Comparison of ENCODE assay signal across 10 mouse cellular contexts in the genomic region with DNA sequence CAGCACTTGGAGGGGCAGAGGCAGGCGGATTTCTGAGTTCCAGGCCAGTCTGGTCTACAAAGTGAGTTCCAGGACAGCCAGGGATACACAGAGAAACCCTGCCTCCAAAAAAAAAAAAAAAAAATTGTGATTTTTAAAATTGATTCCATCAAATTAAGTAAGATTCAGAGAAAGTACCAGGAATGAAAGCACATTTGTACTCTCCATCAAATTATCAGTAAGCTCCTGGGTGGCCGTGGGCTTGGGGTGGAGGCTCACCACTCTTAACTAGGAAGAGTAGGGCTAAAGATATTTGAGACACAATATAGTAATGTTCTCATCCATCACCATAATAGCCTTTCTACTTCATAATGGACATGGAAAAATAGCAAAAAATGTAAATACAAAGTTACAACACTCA. TPM values are rescaled to one million over a fixed set of nuclear protein-coding genes. Genes with fewer than 3 reads are reported as not detected.
DNase-seq lines count a peak whose midpoint lies in the region; ATAC-seq and TF ChIP-seq lines count a peak whose summit lies in the region.
"Had no signal": no experiment of that assay in that cellular context is flagged by ENCODE, and none has a peak within 500 bp of the region (broad histone marks: within the 10 kb centered on the region; RNA-seq: fewer than 3 reads in every experiment).

No protein-coding gene starts in this region.

- peaks cover 49% of the 10 kb centered on the region for H3K4me1 ChIP-seq in erythroblast, embryonic 14.5 days (ENCODE audit: control insufficient read depth)
- peaks cover 28% of the 10 kb centered on the region for H3K4me1 ChIP-seq in limb, embryonic 13.5 days
- peaks cover 24% of the 10 kb centered on the region for H3K4me1 ChIP-seq in limb, embryonic 10.5 days
- H3K4me1 ChIP-seq in forebrain, postnatal 0 days (ENCODE audit: insufficient read depth), result peaks cover 8% of the 10 kb centered on the region
- peaks cover 26% of the 10 kb centered on the region for H3K4me1 ChIP-seq in midbrain, embryonic 14.5 days (ENCODE audit: control insufficient read depth, insufficient read depth, low read length)

- DNase-seq in limb, embryonic 10.5 days (ENCODE audit: low spot score), result no peak
- no peak for DNase-seq in forebrain, postnatal 0 days
- DNase-seq in midbrain, embryonic 14.5 days, result no peak
- no peak for DNase-seq in cerebellum, adult 8-10 months
- DNase-seq in adrenal gland, postnatal 10 days, result no peak
- DNase-seq: kidney, adult 11 months; left cerebral cortex, postnatal 4 days had no signal

- no peaks in the 10 kb centered on the region for H3K27me3 ChIP-seq in erythroblast, embryonic 14.5 days (ENCODE audit: control insufficient read depth)
- no peaks in the 10 kb centered on the region for H3K27me3 ChIP-seq in limb, embryonic 13.5 days
- H3K27me3 ChIP-seq in limb, embryonic 10.5 days (ENCODE audit: low read depth, poor library complexity, severe bottlenecking), result no peaks in the 10 kb centered on the region
- no peaks in the 10 kb centered on the region for H3K27me3 ChIP-seq in forebrain, postnatal 0 days (ENCODE audit: insufficient read depth, low read length)
- H3K27me3 ChIP-seq in midbrain, embryonic 14.5 days (ENCODE audit: control insufficient read depth, insufficient read depth, low read length), result no peaks in the 10 kb centered on the region

- peak overlapping the region; percentile 79 for H3K4me3 ChIP-seq in erythroblast, embryonic 14.5 days (replicated peaks)
- no peak overlapping the region for H3K4me3 ChIP-seq in limb, embryonic 13.5 days
- no peak overlapping the region for H3K4me3 ChIP-seq in limb, embryonic 10.5 days
- no peak overlapping the region for H3K4me3 ChIP-seq in forebrain, postnatal 0 days (ENCODE audit: low read depth, low read length)
- peak overlapping the region; percentile 5; the same call in 1 of the 2 replicates for H3K4me3 ChIP-seq in midbrain, embryonic 14.5 days (replicated peaks; ENCODE audit: low read depth, low read length)

- ATAC-seq in erythroblast, adult 5-6 weeks (replicated peaks; ENCODE audit: low FRiP score, poor library complexity, severe bottlenecking), result no peak
- ATAC-seq in limb, embryonic 13.5 days (ENCODE audit: low FRiP score, low read depth), result no peak
- ATAC-seq in forebrain, postnatal 0 days, result no peak
- no peak for ATAC-seq in midbrain, embryonic 14.5 days (ENCODE audit: low FRiP score, low TSS enrichment)

- peaks cover 25% of the 10 kb centered on the region for H3K36me3 ChIP-seq in erythroblast, embryonic 14.5 days (ENCODE audit: control insufficient read depth)
- H3K36me3 ChIP-seq in limb, embryonic 13.5 days, result no peaks in the 10 kb centered on the region
- no peaks in the 10 kb centered on the region for H3K36me3 ChIP-seq in limb, embryonic 10.5 days
- no peaks in the 10 kb centered on the region for H3K36me3 ChIP-seq in forebrain, postnatal 0 days (ENCODE audit: insufficient read depth)
- no peaks in the 10 kb centered on the region for H3K36me3 ChIP-seq in midbrain, embryonic 14.5 days (ENCODE audit: control insufficient read depth, insufficient read depth, low read length)

- peak overlapping the region; percentile 31 for H3K4me2 ChIP-seq in limb, embryonic 13.5 days (replicated peaks)
- H3K4me2 ChIP-seq in forebrain, postnatal 0 days (ENCODE audit: low read depth), result peak overlapping the region; percentile 37
- peak overlapping the region; percentile 46 for H3K4me2 ChIP-seq in midbrain, embryonic 14.5 days (ENCODE audit: low read length)

- no peak for TF ChIP-seq CTCF in forebrain, postnatal 0 days (IDR thresholded peaks at IDR 0.05; ENCODE audit: low read depth)

- no peaks in the 10 kb centered on the region for H3K9me3 ChIP-seq in erythroblast, embryonic 14.5 days (ENCODE audit: control insufficient read depth, low read length)
- H3K9me3 ChIP-seq in limb, embryonic 13.5 days, result no peaks in the 10 kb centered on the region
- H3K9me3 ChIP-seq in limb, embryonic 10.5 days (replicated peaks), result no peaks in the 10 kb centered on the region
- H3K9me3 ChIP-seq in forebrain, postnatal 0 days (ENCODE audit: low read length), result no peaks in the 10 kb centered on the region
- H3K9me3 ChIP-seq in midbrain, embryonic 14.5 days (ENCODE audit: control insufficient read depth, low read length), result no peaks in the 10 kb centered on the region

- H3K27ac ChIP-seq in limb, embryonic 13.5 days, result no peak overlapping the region
- no peak overlapping the region for H3K27ac ChIP-seq in limb, embryonic 10.5 days
- no peak overlapping the region for H3K27ac ChIP-seq in forebrain, postnatal 0 days (ENCODE audit: low read depth, low read length)
- H3K27ac ChIP-seq in midbrain, embryonic 14.5 days (replicated peaks; ENCODE audit: low read depth, low read length), result no peak overlapping the region

- 83% methylated on average over 2 of the region's 2 CpGs for WGBS in limb, embryonic 13.5 days
- 86% methylated on average over 2 of the region's 2 CpGs for WGBS in limb, embryonic 10.5 days
- 56% methylated on average over 2 of the region's 2 CpGs for WGBS in forebrain, postnatal 0 days
- 66% methylated on average over 2 of the region's 2 CpGs for WGBS in midbrain, embryonic 14.5 days

- H3K9ac ChIP-seq in limb, embryonic 13.5 days, result no peak overlapping the region
- no peak overlapping the region for H3K9ac ChIP-seq in forebrain, postnatal 0 days
- H3K9ac ChIP-seq in midbrain, embryonic 14.5 days (replicated peaks; ENCODE audit: low read length), result no peak overlapping the region

RNA-seq across cellular contexts. Expression of a gene that starts 3.3 kb away (rescaled TPM):
- 1.4 and 2.0 TPM in 2 replicates for polyA plus RNA-seq in erythroblast, embryonic 14.5 days (2012)
- total RNA-seq in erythroblast, adult 5-6 weeks (2015; ENCODE audit: low replicate concordance), result 67.9 and 70.7 TPM in 2 replicates
- 95.6 and 112 TPM in 2 replicates for total RNA-seq in erythroblast, adult 5-6 weeks (2017; ENCODE audit: low replicate concordance)
- polyA plus RNA-seq in limb, embryonic 13.5 days (2015; fragmentation: Nextera tagmentation; extraction: Ambion mirVana), result 46.7 and 49.7 TPM in 2 replicates
- 46.0 and 49.9 TPM in 2 replicates for polyA plus RNA-seq in limb, embryonic 10.5 days (2016; fragmentation: Nextera tagmentation; extraction: Ambion mirVana)
- 200 and 248 TPM in 2 replicates for total RNA-seq in forebrain, postnatal 0 days (2014; rRNA removed)
- polyA plus RNA-seq in forebrain, postnatal 0 days (2015; fragmentation: Nextera tagmentation; extraction: Ambion mirVana), result 57.4 and 64.1 TPM in 2 replicates
- 105 and 120 TPM in 2 replicates for polyA plus RNA-seq in midbrain, embryonic 14.5 days (2014; fragmentation: Nextera tagmentation; extraction: Ambion mirVana)
- total RNA-seq in adrenal gland, postnatal 10 days (2021), result 100 to 1,000 TPM; 145 to 154 TPM

RNA-seq across cellular contexts. Expression of a gene that starts 49.5 kb away (rescaled TPM):
- 0.70 and 1.2 TPM in 2 replicates for polyA plus RNA-seq in erythroblast, embryonic 14.5 days (2012)
- total RNA-seq in erythroblast, adult 5-6 weeks (2015; ENCODE audit: low replicate concordance), result 1.3 and 2.5 TPM in 2 replicates
- 9.7 and 15.3 TPM in 2 replicates for total RNA-seq in erythroblast, adult 5-6 weeks (2017; ENCODE audit: low replicate concordance)
- polyA plus RNA-seq in limb, embryonic 13.5 days (2015; fragmentation: Nextera tagmentation; extraction: Ambion mirVana), result 56.6 and 61.1 TPM in 2 replicates
- polyA plus RNA-seq in limb, embryonic 10.5 days (2016; fragmentation: Nextera tagmentation; extraction: Ambion mirVana), result 72.4 and 73.2 TPM in 2 replicates
- total RNA-seq in forebrain, postnatal 0 days (2014; rRNA removed), result 18.7 and 19.9 TPM in 2 replicates
- 17.5 and 22.0 TPM in 2 replicates for polyA plus RNA-seq in forebrain, postnatal 0 days (2015; fragmentation: Nextera tagmentation; extraction: Ambion mirVana)
- polyA plus RNA-seq in midbrain, embryonic 14.5 days (2014; fragmentation: Nextera tagmentation; extraction: Ambion mirVana), result 34.4 and 41.1 TPM in 2 replicates
- total RNA-seq in adrenal gland, postnatal 10 days (2021), result 10 to 100 TPM; 19.3 to 21.3 TPM

Comparison
In these comparisons a context has a peak if more than half of its experiments do, and no peak if none do; other contexts are left out.
1. H3K4me3 ChIP-seq: peak in erythroblast, embryonic 14.5 days (single experiment) and midbrain, embryonic 14.5 days (single experiment); none in limb, embryonic 13.5 days (single experiment), limb, embryonic 10.5 days (single experiment) and forebrain, postnatal 0 days (single experiment).
2. RNA of a gene that starts 3.3 kb away (polyA plus RNA-seq): 105 to 120 TPM in midbrain, embryonic 14.5 days, 57.4 to 64.1 TPM in forebrain, postnatal 0 days, 46.0 to 49.9 TPM in limb, embryonic 10.5 days and 46.7 to 49.7 TPM in limb, embryonic 13.5 days; 1.4 to 2.0 TPM in erythroblast, embryonic 14.5 days; every median in the first group is over 10 times any median in the second.
3. Peak in every context shown above with its lines, with median percentiles within 50 percentile points of each other: H3K4me2 ChIP-seq.